Mouse (Mus musculus): ENCODE measurements around the gene Fam171b.

Fam171b gene

DNA sequence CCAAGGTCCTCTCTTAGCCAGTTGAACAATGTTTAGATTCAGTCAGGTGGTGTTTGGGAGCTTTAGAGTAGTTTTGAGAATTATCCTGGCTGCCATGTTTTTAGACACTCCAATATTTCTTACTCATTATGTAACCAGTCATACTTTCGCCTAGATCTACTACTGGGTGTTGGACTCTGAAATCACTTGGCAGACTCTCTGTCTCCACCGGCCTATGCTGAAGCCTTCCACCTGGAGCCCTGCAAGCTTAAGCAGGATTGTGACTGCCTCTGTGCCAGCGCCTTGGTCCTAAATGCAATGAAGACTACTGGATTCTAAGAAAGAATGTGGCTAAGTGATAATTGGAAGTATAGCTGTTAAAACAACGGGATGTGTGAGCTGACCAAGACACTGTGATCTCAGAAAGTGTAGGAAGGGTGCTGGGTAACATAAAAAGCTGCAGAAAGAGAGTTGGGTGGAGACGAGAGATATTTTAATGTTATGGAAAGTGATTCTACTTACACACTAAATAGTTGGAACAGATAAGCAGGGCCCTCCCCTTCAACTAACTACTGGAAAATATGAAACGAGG, 71.5 kb downstream of the Fam171b start:
- CTCF ChIA-PET = no interaction called here

GRCm38 (mm10) chr2:83893701-83894100, 81.3 kb downstream of the Fam171b start:
- CTCF ChIA-PET = no interaction called here

GRCm38 (mm10) chr2:83901896-83902540, 89.6 kb downstream of the Fam171b start:
- CTCF ChIA-PET = no interaction called here

GRCm38 (mm10) chr2:83929478-83930088, 117.1 kb downstream of the Fam171b start:
- CTCF ChIA-PET = no interaction called here

Data from spleen, embryonic (tissue).